Mouse (Mus musculus): ENCODE data around the gene Kcnj1.

GRCm38 (mm10) chr9:32344051-32344450 lies 28.2 kb upstream of the Kcnj1 start, which contains the start of gene Kcnj5:
- no peak for TF ChIP-seq POLR2A (IDR thresholded peaks at IDR 0.05; ENCODE audit: insufficient read length, low read depth)
- no peak for TF ChIP-seq E2F4 (IDR thresholded peaks at IDR 0.05; ENCODE audit: insufficient read depth)
- TF ChIP-seq MAX (IDR thresholded peaks at IDR 0.05; ENCODE audit: low read depth) = no peak
- no peak for TF ChIP-seq CEBPB (IDR thresholded peaks at IDR 0.05; ENCODE audit: insufficient read depth, poor library complexity, severe bottlenecking)
- no peak for TF ChIP-seq TCF12 (IDR thresholded peaks at IDR 0.05; ENCODE audit: insufficient read depth, poor library complexity, severe bottlenecking)
- no peak for TF ChIP-seq MYOG (IDR thresholded peaks at IDR 0.05; ENCODE audit: control insufficient read depth in 1 of 3, insufficient read depth in 1 of 3, insufficient read length in 2 of 3, low read depth in 2 of 3)
- no peak for TF ChIP-seq MYOD1 (IDR thresholded peaks at IDR 0.05; ENCODE audit: control insufficient read depth in 1 of 3, insufficient read length in 2 of 3, low read depth in 2 of 3)
- no peak for TF ChIP-seq SRF (IDR thresholded peaks at IDR 0.05; ENCODE audit: control insufficient read depth, insufficient read length, low read depth)
- no peak for TF ChIP-seq POLR2AphosphoS2 (IDR thresholded peaks at IDR 0.05; ENCODE audit: insufficient read length, low read depth)

Measured in myocyte (in vitro differentiated cells).